Mouse (Mus musculus) heart, embryonic 13.5 days (tissue): Measurements from ENCODE around the gene Ubox5. TPM values are rescaled to one million over a fixed set of nuclear protein-coding genes. Genes with fewer than 3 reads are reported as not detected.

Experiments used
- ATAC-seq: fragments of 200-750 bp; cut with Nextera tagmentation; 2 replicates; pipeline ENCODE4 v1.8.0; 2017; ENCODE audit warnings: moderate TSS enrichment; ENCODE audit not compliant: insufficient number of reproducible peaks, low FRiP score, low TSS enrichment; ENCODE audit errors: extremely low read depth
- H3K27ac ChIP-seq: fragments of 300-500 bp; sonication (generic); replicated peaks from 2 replicates; pipeline ENCODE4 v1.5.1; 2015; ENCODE audit warnings: moderate library complexity, mild to moderate bottlenecking, inconsistent platforms
- H3K27me3 ChIP-seq: fragments of 300-500 bp; sonication (generic); replicated peaks from 2 replicates; pipeline ENCODE4 v1.6.1; 2015; ENCODE audit warnings: mild to moderate bottlenecking, inconsistent platforms
- H3K36me3 ChIP-seq: fragments of 300-500 bp; sonication (generic); 2 replicates; pipeline ENCODE4 v1.6.1; 2015; ENCODE audit warnings: mild to moderate bottlenecking, inconsistent platforms
- H3K4me1 ChIP-seq: fragments of 300-500 bp; sonication (generic); 2 replicates; pipeline ENCODE4 v1.6.1; 2015; ENCODE audit warnings: inconsistent platforms
- H3K4me2 ChIP-seq: fragments of 300-500 bp; sonication (generic); 2 replicates; pipeline ENCODE4 v1.6.1; 2015; ENCODE audit warnings: inconsistent platforms, mild to moderate bottlenecking, moderate library complexity
- H3K4me3 ChIP-seq: fragments of 300-500 bp; sonication (generic); 2 replicates; pipeline ENCODE4 v1.5.1; 2015; ENCODE audit warnings: moderate library complexity, mild to moderate bottlenecking, inconsistent platforms
- H3K9ac ChIP-seq: fragments of 300-500 bp; sonication (generic); 2 replicates; pipeline ENCODE4 v1.6.1; 2015; ENCODE audit warnings: inconsistent platforms, mild to moderate bottlenecking, moderate library complexity
- H3K9me3 ChIP-seq: fragments of 300-500 bp; sonication (generic); 2 replicates; pipeline ENCODE4 v1.6.1; 2016; ENCODE audit warnings: inconsistent platforms
- WGBS: fragments of 180-500 bp; shearing (Covaris S2); methylation state at CpG from one replicate; pipeline ENCODE4 v1.1.7; 2015; ENCODE audit warnings: mixed read lengths; 5-methylcytosine and 5-hydroxymethylcytosine counted together
- polyA plus RNA-seq: library from polyadenylated mRNA; unstranded; fragments of >200 nt; fragmentation: Nextera tagmentation; extraction: Ambion mirVana; gene quantifications from 2 replicates; pipeline ENCODE4 v1.2.1, GENCODE M21; 2015

The Ubox5 gene
- polyA plus RNA-seq, 1 experiment from 2014 or later: 7.3 TPM

DNA sequence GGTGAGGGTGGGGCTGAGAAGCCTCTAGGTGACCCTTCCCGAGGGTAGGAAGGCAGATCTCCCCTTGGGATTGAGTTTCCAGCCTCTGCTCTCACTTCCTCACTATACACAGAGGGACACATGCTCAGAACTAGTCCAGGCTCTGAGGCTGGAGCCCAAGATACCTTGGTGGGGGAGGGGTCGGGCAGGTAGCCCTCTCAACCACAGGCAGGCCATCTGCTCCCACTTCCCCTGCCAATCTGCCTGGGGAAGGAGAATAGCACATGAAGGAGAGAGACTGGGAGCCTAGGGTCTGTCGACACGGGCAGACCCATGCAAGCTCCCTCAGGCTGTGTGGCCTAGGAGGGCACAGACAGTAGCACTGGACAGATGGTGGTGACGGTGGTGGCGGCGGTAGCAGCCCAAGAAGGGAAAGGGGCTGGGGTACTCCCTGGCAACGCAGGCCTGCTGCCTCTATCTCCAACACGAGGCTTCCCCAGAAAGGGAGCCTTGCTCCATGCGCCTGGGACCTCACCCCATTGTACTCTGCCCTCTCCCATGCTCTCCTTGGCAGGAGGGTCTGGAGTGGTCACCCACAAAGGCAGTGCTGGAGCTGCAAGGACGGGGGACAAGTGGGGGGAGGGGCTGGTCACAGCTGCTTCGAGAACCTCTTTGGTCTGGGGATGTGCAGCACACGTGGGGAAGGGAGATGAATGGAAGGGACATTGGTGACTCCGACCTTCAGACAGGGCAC is 4.3 kb upstream of the Ubox5 start:
- Histone ChIP-seq H3K9ac (peak overlapping the region; percentile 73), H3K4me1 (peaks cover 27% of the 10 kb centered on the region), H3K4me3 (peak overlapping the region; percentile 56), H3K36me3 (no peaks in the 10 kb centered on the region), H3K27me3 (peaks cover 72% of the 10 kb centered on the region), H3K4me2 (peak overlapping the region; percentile 91), H3K9me3 (no peaks in the 10 kb centered on the region), H3K27ac (no peak overlapping the region)
- ATAC-seq: no peak
- 16% methylated on average over 13 of the region's 14 CpGs for WGBS

DNA sequence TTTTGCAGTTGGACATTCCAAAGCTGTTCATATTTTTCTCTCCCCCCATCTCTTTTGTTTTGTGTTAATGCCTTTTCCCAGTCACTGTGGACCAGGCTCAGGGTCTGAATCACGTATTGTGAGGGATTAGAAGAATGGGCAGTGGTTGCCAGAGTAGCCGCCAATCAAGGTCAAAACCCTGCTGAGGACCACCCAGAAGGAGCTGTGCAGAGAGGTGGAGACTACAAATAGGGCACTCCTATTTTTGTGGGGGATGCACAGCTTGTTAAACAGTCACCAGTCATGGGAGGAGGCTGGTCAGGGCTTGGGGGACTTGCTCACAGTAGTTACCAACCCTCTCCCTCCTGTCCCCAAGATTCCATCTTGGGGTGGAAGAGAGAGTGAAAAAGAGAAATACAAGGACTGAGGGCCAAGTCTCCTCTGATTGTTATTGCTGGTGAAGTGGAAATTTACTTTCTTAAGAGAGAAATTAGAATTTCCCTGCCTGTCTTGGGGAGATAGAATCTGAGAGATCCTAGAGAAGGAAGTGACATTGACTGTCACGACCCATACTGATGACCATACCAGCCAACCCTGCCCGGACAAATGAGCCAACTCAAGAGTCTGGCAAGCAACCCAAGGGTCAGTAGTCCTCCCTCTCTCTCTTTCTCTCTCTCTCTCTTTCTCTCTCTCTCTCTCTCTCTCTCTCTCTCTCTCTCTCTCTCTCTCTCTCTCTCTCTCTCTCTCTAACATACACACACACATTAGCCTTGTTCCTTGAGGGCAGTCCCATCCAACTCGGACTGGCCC is 3.2 kb upstream of the Ubox5 start:
- H3K27me3 ChIP-seq: peaks cover 62% of the 10 kb centered on the region
- peaks cover 36% of the 10 kb centered on the region for H3K4me1 ChIP-seq
- H3K4me2 ChIP-seq: no peak overlapping the region
- H3K27ac ChIP-seq: no peak overlapping the region
- no peaks in the 10 kb centered on the region for H3K9me3 ChIP-seq
- WGBS: 57% methylated on average over 5 of the region's 5 CpGs
- H3K9ac ChIP-seq: no peak overlapping the region
- H3K4me3 ChIP-seq: no peak overlapping the region
- peaks cover 4% of the 10 kb centered on the region; the same call in 1 of the 2 replicates for H3K36me3 ChIP-seq
- no peak for ATAC-seq

DNA sequence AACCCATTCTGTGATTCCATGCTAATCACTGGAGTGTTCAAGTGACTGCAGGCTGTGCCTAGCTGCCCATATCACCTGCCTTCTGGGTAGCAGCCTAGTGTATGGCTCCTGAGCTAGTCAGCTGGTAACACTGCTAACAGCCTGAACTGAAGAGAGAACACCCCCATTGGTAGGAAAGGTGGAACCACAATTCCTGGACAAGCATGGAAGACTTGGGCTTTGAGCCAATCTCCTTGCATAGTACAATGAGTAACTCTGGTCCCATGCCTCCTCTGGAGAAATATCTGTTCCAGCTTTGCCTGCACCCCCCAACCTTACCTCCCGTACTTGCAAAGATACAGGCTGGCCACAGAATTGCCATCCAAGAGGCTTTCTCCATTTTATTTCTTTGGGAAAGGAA is 2.6 kb upstream of the Ubox5 start:
- H3K27me3 ChIP-seq: peaks cover 55% of the 10 kb centered on the region
- 73% methylated on average over 1 of the region's 1 CpGs for WGBS
- H3K36me3 ChIP-seq: peaks cover 10% of the 10 kb centered on the region
- no peak for ATAC-seq
- H3K27ac ChIP-seq: no peak overlapping the region
- H3K4me2 ChIP-seq: no peak overlapping the region
- H3K4me1 ChIP-seq: peaks cover 36% of the 10 kb centered on the region
- no peaks in the 10 kb centered on the region for H3K9me3 ChIP-seq
- no peak overlapping the region for H3K4me3 ChIP-seq
- no peak overlapping the region for H3K9ac ChIP-seq

DNA sequence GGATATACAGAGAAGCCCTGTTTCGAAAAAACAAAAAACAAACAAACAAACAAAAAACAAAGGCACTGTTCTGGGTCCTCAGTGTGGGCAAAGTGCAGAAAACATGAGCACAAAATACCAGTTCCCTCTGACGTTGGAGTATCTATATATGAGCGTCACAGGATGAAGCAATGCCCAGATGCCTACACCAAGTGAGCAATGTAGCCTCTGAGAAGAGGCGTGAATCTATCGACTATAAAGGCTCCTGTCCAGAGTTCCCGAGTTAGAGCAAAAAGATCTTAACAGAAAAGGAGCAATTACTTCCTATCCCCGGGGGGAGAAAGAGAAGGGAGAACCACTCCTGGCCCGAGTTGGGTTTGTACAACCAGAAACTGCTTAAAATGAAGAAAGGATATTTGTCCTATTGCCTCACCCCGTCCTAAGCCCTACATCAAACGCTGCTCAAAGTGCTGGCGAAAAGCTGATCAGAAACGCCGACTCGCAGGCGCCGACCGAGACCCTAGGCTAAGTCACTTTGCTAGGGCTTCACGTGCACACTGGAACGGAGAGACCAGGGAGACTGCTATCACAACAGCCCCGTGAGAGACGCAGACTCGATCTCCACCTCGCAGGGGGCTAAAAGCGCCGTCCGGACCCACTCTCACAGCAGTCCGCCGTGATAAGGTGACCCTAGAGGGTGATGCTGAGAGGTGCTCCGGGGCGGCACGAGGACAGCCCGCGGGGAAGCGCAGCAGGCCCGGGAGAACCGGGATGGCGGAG is 579 bp downstream of the Ubox5 start:
- Histone ChIP-seq H3K4me1 (peaks cover 16% of the 10 kb centered on the region), H3K9me3 (no peaks in the 10 kb centered on the region), H3K27ac (peak overlapping the region; percentile 73; the same call in 1 of the 2 replicates), H3K9ac (peak overlapping the region; percentile 95), H3K36me3 (peaks cover 40% of the 10 kb centered on the region), H3K27me3 (peaks cover 23% of the 10 kb centered on the region), H3K4me3 (peak overlapping the region; percentile 99), H3K4me2 (peak overlapping the region; percentile 91)
- ATAC-seq: no peak
- 1% methylated on average over 37 of the region's 37 CpGs for WGBS

DNA sequence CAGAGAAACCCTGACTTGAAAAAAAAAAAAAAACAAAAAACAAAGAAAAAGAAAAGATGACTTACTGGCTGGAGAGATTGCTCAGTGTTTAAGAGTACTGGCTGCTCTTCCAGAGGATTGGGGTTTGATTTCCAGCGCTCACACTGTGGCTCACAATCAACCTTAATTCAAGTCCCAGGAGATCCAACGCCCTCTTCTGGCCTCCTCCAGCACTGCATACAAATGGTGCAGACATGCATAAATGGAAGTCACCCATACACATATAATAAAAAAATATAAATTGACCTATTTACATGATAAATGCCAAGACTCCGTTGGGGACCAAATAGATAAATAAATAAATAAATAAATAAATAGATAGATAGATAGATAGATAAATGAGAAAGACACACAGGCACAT is 1.4 kb downstream of the Ubox5 start:
- H3K9me3 ChIP-seq: no peaks in the 10 kb centered on the region
- H3K27me3 ChIP-seq: peaks cover 15% of the 10 kb centered on the region
- peak overlapping the region; percentile 99; the same call in 1 of the 2 replicates for H3K4me3 ChIP-seq
- H3K4me1 ChIP-seq: peaks cover 13% of the 10 kb centered on the region
- H3K36me3 ChIP-seq: peaks cover 48% of the 10 kb centered on the region
- 57% methylated on average over 3 of the region's 3 CpGs for WGBS
- peak overlapping the region; percentile 91 for H3K4me2 ChIP-seq
- H3K9ac ChIP-seq: no peak overlapping the region
- ATAC-seq: no peak
- no peak overlapping the region for H3K27ac ChIP-seq

DNA sequence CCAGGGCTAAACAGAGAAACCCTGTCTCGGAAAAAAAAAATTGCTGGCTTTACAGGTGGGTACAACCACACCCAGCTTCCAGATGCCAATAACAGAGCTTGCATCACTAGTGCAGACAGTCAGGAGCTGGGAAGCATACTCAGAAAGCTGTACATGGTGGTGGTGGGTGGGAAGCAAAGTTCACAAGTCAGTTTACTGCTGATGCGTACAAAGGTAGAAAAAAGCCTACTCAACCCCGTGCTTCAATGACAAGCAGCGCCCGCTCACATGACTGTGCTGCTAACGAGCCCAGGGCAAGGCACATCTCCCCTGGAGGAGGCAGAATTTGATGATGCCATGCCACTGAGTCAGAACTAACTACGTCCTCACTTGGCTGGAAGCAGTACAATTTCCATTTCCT is 10.9 kb downstream of the Ubox5 start:
- Histone ChIP-seq H3K4me2 (no peak overlapping the region), H3K4me1 (no peaks in the 10 kb centered on the region), H3K27me3 (no peaks in the 10 kb centered on the region), H3K9me3 (no peaks in the 10 kb centered on the region), H3K27ac (no peak overlapping the region), H3K9ac (no peak overlapping the region), H3K36me3 (peaks cover 76% of the 10 kb centered on the region), H3K4me3 (no peak overlapping the region)
- WGBS: 90% methylated on average over 7 of the region's 7 CpGs
- no peak for ATAC-seq

DNA sequence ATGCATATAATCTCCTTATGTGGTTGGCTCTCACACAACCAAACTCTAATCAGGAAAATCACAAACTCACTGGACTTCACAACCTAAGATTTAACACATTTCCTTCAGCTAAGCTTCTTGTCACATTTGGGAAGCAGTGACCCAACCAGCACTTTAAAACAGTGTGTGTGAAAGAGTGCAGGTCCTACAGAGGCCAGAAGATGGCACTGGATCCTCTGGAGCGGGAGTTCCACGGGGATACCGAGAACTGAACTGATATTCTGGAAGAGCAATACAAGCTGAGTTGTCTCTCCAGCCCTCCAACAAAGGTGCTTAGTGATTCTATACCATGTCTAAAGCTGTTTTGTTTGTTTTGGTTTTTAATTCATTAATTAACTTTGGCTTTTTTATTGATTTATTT is 16.7 kb downstream of the Ubox5 start:
- 65% methylated on average over 3 of the region's 3 CpGs for WGBS

DNA sequence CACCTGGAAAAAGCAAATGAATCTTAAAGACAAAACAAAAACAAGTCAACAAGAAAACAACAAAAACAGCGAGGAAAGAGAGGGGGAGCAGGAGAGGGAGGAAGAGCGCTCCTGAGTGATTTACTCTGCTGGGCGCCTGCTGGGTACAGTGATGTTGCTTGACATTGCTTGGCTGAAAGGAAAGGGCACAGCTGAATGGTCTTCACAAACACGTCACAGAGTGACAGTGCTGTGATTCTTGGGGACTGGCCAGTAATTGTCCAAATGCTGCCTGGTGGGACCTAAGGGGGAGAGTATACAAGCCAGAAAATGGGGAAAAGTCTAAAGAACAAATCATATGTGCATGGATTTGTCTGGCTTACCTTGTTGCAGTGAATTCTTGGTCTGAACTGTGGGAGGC is 27.6 kb downstream of the Ubox5 start:
- Histone ChIP-seq H3K4me3 (no peak overlapping the region), H3K9ac (no peak overlapping the region), H3K27me3 (no peaks in the 10 kb centered on the region), H3K27ac (no peak overlapping the region), H3K4me2 (no peak overlapping the region), H3K4me1 (no peaks in the 10 kb centered on the region), H3K9me3 (no peaks in the 10 kb centered on the region), H3K36me3 (peaks cover 70% of the 10 kb centered on the region)
- no peak for ATAC-seq
- WGBS: 79% methylated on average over 4 of the region's 4 CpGs

More for the DNA sequence above, 16.7 kb downstream of the Ubox5 start:
- H3K9ac ChIP-seq: no peak overlapping the region
- no peak overlapping the region for H3K4me2 ChIP-seq
- ATAC-seq: no peak
- H3K36me3 ChIP-seq: peaks cover 47% of the 10 kb centered on the region
- no peaks in the 10 kb centered on the region for H3K9me3 ChIP-seq
- no peaks in the 10 kb centered on the region for H3K4me1 ChIP-seq
- no peak overlapping the region for H3K27ac ChIP-seq
- no peak overlapping the region for H3K4me3 ChIP-seq
- no peaks in the 10 kb centered on the region for H3K27me3 ChIP-seq

DNA sequence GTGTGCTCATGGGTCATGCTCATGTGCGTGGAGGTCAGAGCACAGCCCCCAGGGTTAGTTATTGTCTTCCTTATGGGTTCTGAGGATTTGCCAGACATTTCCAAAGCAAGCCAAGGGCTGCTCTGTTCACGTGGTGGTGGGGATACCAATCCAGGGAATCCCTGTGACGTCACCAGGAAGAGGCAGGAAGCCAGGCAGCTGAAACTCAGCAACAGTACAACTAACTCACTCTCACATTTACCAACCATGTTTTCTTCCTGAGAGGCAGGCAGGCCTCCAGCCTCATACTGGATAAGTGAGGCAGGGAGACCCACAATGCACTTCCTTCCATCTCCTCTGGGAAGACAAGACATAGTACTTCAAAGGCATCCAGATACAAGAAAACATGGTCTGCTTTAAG is 31.4 kb downstream of the Ubox5 start:
- Histone ChIP-seq H3K4me2 (no peak overlapping the region), H3K36me3 (peaks cover 88% of the 10 kb centered on the region), H3K4me3 (no peak overlapping the region), H3K27me3 (no peaks in the 10 kb centered on the region), H3K4me1 (peaks cover 5% of the 10 kb centered on the region; the same call in 1 of the 2 replicates), H3K9ac (no peak overlapping the region), H3K9me3 (no peaks in the 10 kb centered on the region), H3K27ac (no peak overlapping the region)
- no peak for ATAC-seq
- WGBS: 67% methylated on average over 3 of the region's 3 CpGs

DNA sequence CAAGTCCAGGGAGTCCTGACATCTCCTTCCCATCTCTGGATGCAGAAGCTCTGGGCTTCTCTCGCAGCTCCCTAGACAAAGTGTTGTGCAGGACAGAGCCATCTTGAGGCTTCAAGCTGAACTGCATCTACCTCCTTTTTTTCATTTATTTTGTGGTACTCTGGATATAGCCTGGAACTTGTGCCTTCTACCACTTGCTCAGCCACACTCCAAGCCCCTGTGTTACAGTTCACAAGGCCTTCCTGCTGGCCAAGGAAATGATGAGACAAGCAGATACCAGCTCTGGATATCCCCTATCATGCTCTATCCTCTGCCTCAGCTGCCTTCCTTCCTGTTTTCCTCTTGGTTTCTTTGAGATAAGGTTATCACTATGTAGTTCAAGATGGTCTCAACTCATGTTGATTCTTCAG is 32.2 kb downstream of the Ubox5 start:
- H3K4me1 ChIP-seq: peaks cover 5% of the 10 kb centered on the region; the same call in 1 of the 2 replicates
- WGBS: 15% methylated on average over 1 of the region's 1 CpGs
- no peaks in the 10 kb centered on the region for H3K27me3 ChIP-seq
- no peak overlapping the region for H3K4me2 ChIP-seq
- no peak overlapping the region for H3K27ac ChIP-seq
- no peak overlapping the region for H3K4me3 ChIP-seq
- ATAC-seq: no peak
- no peaks in the 10 kb centered on the region for H3K9me3 ChIP-seq
- no peak overlapping the region for H3K9ac ChIP-seq
- peaks cover 82% of the 10 kb centered on the region for H3K36me3 ChIP-seq

DNA sequence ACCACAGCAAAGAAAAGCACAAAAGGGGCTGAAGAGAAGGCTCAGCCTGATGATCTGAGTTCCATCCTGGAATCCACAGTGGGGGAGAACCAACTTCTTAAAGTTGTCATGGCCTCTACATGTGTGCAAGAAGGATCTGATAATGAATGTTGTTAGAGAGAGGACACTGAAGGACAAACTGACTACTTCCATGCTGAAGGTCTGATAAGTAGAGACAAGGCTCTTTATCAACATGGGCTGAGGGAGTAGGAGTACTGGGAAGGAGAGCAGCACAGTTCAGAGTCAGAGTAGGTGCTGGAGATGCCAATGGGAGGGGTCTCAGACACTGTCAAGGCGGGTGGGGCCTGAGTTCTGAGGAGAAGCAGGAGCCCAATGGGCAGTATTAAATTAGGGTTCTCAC is 34.2 kb downstream of the Ubox5 start:
- Histone ChIP-seq H3K4me3 (no peak overlapping the region), H3K9ac (no peak overlapping the region), H3K4me2 (no peak overlapping the region), H3K27me3 (no peaks in the 10 kb centered on the region), H3K27ac (no peak overlapping the region), H3K9me3 (no peaks in the 10 kb centered on the region), H3K36me3 (peaks cover 77% of the 10 kb centered on the region), H3K4me1 (peaks cover 5% of the 10 kb centered on the region; the same call in 1 of the 2 replicates)
- WGBS: 67% methylated on average over 1 of the region's 1 CpGs
- no peak for ATAC-seq
